Mouse (Mus musculus) induced T-regulatory cell, adult 2 months (primary cell): Measurements from ENCODE around the gene Dnajb5.
A peak's percentile ranks its signal among the peaks of the same experiment; 100 is the strongest.
"Not testable (repeated sequence)": the region's sequence is repeated elsewhere in the genome, so short reads cannot be mapped to it uniquely, and the experiment has no call there.

ENCODE experiments used
- DNase-seq: peaks from one replicate; pipeline ENCODE4 v3.0.0-alpha.2; 2012; ENCODE audit warnings: low read depth

Dnajb5 gene

DNA sequence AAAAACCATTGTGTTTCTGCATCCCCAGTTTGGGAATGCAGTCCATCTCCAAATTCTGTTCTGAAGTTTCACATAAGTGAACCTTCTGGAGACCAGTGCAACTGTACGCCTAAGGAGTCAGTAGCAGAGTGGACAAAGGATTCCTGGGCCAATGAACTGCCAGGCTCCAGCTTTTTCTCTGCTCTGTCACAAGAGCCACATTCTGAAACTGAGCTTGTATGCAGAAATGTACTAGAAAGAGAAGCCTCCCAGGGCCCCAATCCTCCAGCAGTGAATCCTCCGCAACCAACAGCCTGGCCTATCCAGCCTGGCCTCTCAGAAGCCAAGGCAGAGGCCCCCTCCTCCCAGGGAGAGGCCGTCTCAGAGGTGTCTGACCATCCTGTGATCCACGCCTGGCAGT, 23.3 kb downstream of the Dnajb5 start:
- no peak for DNase-seq

DNA sequence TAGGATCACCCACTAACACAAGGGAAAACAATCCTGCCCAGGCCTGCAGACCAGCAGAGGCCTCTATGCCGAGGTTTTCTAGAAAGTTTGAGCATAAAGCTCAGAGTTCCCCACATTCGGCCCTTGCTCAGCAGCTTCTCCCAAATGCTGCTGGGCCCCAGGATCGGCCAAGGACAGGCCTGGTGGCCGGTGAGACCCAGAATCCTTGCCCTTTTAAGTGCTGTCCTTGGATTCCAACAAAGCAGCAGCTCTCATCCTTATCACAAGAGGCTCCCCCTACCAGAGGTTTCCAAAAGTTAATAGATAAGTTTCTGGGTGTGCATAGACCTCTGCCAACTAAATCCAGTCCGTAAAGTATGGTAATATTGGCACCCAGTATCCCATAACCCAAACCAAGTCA, 24.3 kb downstream of the Dnajb5 start:
- no peak for DNase-seq

DNA sequence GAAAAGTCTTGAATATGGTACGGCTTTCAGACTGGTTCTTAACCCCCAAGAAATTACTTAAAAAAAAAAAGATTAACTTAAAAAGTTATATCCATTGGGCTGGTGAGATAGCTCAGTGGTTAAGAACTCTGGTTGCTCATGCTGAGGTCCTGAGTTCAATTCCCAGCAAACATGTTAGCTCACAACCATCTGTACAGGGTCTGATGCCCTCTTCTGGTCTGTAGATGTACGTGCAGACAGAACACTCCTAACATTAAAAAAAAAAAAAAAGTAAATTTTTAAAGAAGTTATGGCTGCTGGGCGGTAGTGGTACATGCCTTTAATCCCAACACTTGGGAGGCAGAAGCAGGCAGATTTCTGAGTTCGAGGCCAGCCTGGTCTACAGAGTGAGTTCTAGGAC, 28.4 kb downstream of the Dnajb5 start:
- peak; percentile 44 for DNase-seq

DNA sequence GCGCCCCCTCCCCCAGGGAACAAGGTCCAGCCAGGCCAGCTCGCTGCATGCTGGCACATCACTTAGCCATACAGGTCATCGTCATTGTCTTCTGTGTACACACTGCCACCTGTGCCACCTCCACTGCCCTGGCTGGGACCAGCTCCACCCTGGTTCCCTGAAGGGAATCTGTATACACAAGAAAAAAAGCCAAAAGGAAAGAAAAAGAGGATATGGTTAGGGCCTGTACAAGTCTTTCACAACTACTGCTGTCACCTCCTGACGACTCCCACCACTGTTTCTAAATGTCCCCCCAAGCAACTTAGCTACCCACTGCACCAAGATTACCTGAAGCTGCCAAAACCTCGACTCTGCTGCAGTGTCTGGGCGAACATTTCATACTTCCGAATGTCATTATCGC, 30.9 kb downstream of the Dnajb5 start:
- DNase-seq, result not testable (repeated sequence)

DNA sequence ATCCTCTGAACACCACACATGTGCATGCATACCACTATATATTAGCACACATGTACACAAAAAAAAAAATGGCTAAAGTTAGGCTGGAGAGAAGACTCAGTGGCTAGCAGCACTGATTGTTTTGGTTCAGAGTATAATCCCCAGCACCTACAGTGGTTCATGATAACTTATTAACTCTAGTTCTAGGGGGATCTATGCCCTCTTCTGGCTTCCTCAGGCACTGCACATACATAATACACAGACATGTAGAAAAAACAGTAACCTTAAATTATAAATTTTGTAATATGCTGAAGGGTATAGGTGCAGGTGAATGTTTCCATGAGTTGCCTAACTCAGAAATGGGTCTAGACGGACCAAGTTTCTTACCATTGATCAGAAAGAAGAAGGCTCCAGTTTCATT, 38.7 kb downstream of the Dnajb5 start:
- no peak for DNase-seq

DNA sequence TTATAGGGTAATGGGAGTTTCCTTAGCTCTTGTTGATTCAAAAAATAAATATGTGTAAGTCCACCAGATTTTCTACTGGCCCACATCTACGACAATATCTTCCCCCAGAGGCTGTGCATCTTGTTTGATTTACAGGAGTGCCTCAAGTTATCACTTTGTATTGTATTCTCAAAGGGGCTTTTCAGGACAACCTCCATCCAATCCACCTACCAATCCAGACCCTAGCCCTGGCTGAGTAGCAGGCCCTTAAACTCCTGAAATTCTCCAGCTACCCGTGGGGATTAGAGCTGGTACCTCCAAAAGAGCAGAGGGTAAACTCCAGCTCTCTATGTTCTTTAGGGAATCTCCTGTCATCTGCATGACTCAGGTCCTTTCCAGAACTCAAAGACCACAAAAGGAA, 48.4 kb downstream of the Dnajb5 start:
- no peak for DNase-seq

- DNase-seq, result peak; percentile 86
These were observed 50.0 kb downstream of the Dnajb5 start for GRCm38 (mm10) chr4:42999451-43000140.

DNA sequence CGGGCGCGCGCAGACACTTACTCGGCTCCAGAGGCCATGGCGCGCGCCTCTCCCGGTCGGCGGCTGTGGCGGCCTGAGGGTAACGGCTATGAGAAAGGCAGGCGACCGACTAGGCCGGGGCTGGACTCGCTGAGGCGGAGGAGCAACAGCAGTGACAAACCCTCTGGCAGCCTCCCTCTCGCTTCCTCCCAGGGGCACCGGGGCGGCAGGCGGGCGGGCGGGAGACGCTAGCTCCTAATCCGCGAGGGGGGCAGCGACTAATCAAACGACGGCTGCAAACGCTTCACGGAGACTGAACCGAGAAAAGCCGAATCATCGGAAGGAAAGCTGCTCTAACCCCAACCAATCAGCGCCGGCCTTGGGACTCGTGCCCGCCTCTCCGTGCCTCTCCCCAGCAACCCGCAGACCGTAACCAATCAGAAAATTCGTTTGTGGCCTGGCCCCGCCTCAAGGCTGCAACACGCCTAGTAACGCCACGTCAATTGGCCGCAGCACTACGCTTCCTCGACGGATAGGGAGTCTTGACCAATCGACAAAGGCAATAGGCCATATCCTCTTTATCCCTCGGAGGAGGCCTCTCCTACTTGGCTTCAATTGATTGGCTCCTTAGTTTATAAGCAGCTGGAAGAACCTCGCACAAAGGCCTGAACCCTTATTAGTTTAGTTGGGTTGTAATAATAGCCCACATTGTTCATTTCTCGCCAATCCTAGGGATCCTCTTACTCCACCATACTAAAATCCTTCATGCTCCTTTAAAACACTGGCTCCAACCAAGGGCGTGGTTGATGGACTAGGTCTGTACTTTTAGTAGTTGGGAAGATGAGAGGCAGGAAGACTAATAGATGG, 50.8 kb downstream of the Dnajb5 start, which contains the start of gene Vcp:
TSS of gene Vcp (minus strand) at position 367 of the 846 bp plus-strand sequence.
- peak; percentile 99 for DNase-seq

DNA sequence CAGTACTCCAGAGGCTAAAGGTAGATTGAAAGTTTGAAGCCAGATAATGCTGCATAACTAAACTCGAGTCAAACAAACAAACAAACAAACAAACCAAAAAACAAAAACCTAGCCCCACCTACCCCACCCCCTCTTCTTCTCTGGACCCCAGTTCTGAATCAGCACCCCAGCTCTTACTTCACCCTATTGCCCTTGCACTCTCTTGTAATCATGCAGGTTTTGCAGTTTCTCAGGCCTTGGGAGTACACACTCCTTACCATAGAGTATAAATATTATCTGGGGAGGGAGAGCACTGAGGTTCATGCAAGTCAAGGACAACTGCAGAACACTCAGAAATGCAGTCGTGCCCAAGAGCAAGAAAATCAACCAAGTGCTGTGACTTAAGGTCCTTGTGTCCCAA, 51.7 kb downstream of the Dnajb5 start:
- DNase-seq, result no peak

DNA sequence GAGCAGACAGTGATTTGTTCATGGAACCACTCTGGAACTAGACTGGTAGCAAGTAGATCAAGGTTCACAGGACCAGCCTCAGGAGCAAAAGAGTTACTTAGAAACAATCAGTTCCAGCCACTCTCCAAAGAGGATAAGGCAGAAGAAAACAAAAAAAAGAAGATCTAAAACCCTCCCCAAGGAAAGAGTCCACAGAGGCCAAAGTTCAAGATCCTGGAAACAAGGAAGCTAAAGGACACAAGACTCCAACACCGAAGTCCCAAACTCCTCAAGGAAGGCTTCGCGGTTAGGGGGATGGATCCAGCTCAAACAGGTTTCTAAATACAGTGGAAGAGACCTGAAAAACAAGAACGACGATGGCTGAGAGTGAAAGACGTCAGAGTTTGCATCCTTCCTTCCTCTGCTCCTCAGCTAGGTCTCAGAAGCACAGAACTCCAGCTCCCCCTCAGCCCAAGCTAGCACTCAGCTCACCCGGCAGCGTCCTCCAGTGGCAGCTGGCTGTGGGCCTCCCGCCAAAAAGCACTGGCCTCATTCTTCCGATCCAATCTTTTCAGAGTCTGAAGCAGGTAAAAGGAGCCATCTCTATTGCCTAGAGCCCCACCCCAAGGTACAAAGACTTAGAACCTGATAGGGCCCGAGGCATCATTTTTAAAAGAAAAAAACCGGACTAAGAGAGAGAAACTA, 53.3 kb downstream of the Dnajb5 start:
- no peak for DNase-seq

DNA sequence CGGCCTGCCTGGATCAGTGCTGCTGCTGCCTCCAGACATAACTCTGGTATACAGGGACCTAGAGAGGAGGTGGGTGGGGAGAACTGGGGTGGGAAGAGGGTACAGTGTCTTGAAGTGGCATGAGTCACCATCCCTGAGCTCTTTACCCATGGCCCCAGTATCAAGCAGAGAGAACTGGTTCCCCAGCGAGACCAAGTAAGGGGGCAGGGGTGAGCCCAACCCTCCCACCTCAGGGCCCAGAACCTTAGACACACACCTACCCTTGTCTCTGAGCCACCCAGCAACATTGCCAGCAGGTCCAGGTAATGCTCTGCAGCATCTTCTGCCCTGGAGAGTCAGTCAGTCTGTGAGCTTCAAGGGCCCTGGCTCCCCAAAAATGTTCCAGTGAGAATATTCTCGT, 55.3 kb downstream of the Dnajb5 start:
- DNase-seq, result no peak

- DNase-seq, result peak; percentile 86
These were observed 56.2 kb downstream of the Dnajb5 start for GRCm38 (mm10) chr4:43005765-43006164.
